Mouse (Mus musculus) limb, embryonic 10.5 days (tissue): ENCODE data around the gene Cemip. TPM values are rescaled to one million over a fixed set of nuclear protein-coding genes. Genes with fewer than 3 reads are reported as not detected.
A peak's percentile ranks its signal among the peaks of the same experiment; 100 is the strongest.

Experiments used
- DNase-seq: peaks from one replicate; pipeline ENCODE4 v3.0.0-alpha.2; 2017; ENCODE audit warnings: low spot score
- H3K27ac ChIP-seq: fragments of 300-500 bp; sonication (generic); 2 replicates; pipeline ENCODE4 v1.5.1; 2016; ENCODE audit warnings: mild to moderate bottlenecking
- H3K27me3 ChIP-seq: fragments of 300-500 bp; sonication (generic); 2 replicates; pipeline ENCODE4 v1.6.1; 2016; ENCODE audit warnings: low read depth, mild to moderate bottlenecking; ENCODE audit not compliant: poor library complexity, severe bottlenecking
- H3K36me3 ChIP-seq: fragments of 300-500 bp; sonication (generic); 2 replicates; pipeline ENCODE4 v1.6.1; 2016; ENCODE audit warnings: mild to moderate bottlenecking, moderate library complexity
- H3K4me1 ChIP-seq: fragments of 300-500 bp; sonication (generic); 2 replicates; pipeline ENCODE4 v1.6.1; 2016
- H3K4me3 ChIP-seq: fragments of 300-500 bp; sonication (generic); 2 replicates; pipeline ENCODE4 v1.5.1; 2016; ENCODE audit warnings: mild to moderate bottlenecking, moderate library complexity
- H3K9me3 ChIP-seq: fragments of 300-500 bp; sonication (generic); replicated peaks from 2 replicates; pipeline ENCODE4 v1.6.1; 2016; ENCODE audit warnings: mild to moderate bottlenecking
- WGBS: fragments of 180-500 bp; shearing (Covaris S2); methylation state at CpG from one replicate; pipeline ENCODE4 v1.1.7; 2016; 5-methylcytosine and 5-hydroxymethylcytosine counted together
- polyA plus RNA-seq: library from polyadenylated mRNA; unstranded; fragments of >200 nt; fragmentation: Nextera tagmentation; extraction: Ambion mirVana; gene quantifications from 2 replicates; pipeline ENCODE4 v1.2.1, GENCODE M21; 2016

The Cemip gene
- polyA plus RNA-seq, 1 experiment from 2014 or later, result not detected

DNA sequence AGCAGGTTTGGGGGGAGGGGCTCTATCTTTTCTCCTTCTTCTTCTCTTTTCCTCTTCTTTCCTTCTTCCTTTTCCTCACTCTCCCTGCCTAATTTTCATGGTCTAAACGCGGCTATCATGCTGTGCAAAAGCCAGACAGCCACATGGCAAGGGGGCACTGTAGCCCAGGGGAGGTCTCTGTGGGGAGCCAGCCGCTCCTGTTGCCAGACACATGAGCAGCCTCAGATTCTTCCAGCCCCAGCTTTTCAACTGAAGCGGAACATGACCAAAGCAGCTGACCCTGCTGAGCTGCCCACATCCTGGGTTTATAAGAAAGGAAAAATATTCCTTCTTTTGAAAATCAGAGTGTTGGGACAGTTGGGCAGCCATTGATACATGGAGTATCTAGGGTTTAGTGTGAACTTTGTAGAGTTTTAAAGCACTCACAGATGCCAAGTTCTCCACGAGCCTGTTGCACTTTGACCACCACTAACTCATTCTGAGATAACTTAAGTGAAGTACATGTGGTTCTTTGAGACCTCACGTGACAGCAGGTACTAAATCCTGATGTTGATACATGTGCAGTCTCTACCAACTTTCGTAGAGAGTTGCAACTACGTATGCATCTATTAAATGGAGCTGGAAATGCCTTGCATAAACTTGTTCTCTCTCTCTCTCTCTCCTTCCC is 46.3 kb downstream of the Cemip start:
- no peaks in the 10 kb centered on the region for H3K9me3 ChIP-seq
- H3K27ac ChIP-seq, result no peak overlapping the region
- no peaks in the 10 kb centered on the region for H3K27me3 ChIP-seq
- no peaks in the 10 kb centered on the region for H3K36me3 ChIP-seq
- 0 out of 2 replicates have a peak, but pooled peaks cover 3% of the 10 kb centered on the region for H3K4me1 ChIP-seq
- WGBS, result 75% methylated on average over 8 of the region's 8 CpGs
- no peak overlapping the region for H3K4me3 ChIP-seq
- no peak for DNase-seq

- WGBS, result 94% methylated on average over 10 of the region's 10 CpGs
These were observed 47.7 kb downstream of the Cemip start for GRCm38 (mm10) chr7:84038642-84039041.

GRCm38 (mm10) chr7:84032831-84033230 is 53.5 kb downstream of the Cemip start:
- H3K4me3 ChIP-seq, result no peak overlapping the region
- 0 out of 2 replicates have a peak overlapping the region, but pooled peaks have one; percentile 19 for H3K27ac ChIP-seq
- DNase-seq, result no peak
- no peaks in the 10 kb centered on the region for H3K9me3 ChIP-seq
- peaks cover 21% of the 10 kb centered on the region for H3K4me1 ChIP-seq
- no peaks in the 10 kb centered on the region for H3K27me3 ChIP-seq
- H3K36me3 ChIP-seq, result no peaks in the 10 kb centered on the region
- 71% methylated on average over 1 of the region's 1 CpGs for WGBS

More at GRCm38 (mm10) chr7:84038642-84039041, 47.7 kb downstream of the Cemip start:
- H3K27ac ChIP-seq, result no peak overlapping the region
- DNase-seq, result no peak
- H3K36me3 ChIP-seq, result no peaks in the 10 kb centered on the region
- H3K4me3 ChIP-seq, result no peak overlapping the region
- H3K9me3 ChIP-seq, result no peaks in the 10 kb centered on the region
- 0 out of 2 replicates have a peak, but pooled peaks cover 3% of the 10 kb centered on the region for H3K4me1 ChIP-seq
- no peaks in the 10 kb centered on the region for H3K27me3 ChIP-seq

- H3K36me3 ChIP-seq, result no peaks in the 10 kb centered on the region
- WGBS, result 56% methylated on average over 3 of the region's 3 CpGs
- peaks cover 21% of the 10 kb centered on the region for H3K4me1 ChIP-seq
- DNase-seq, result no peak
- no peaks in the 10 kb centered on the region for H3K27me3 ChIP-seq
- H3K27ac ChIP-seq, result no peak overlapping the region
- no peaks in the 10 kb centered on the region for H3K9me3 ChIP-seq
- H3K4me3 ChIP-seq, result no peak overlapping the region
These were observed 57.1 kb downstream of the Cemip start for GRCm38 (mm10) chr7:84029120-84029771.

DNA sequence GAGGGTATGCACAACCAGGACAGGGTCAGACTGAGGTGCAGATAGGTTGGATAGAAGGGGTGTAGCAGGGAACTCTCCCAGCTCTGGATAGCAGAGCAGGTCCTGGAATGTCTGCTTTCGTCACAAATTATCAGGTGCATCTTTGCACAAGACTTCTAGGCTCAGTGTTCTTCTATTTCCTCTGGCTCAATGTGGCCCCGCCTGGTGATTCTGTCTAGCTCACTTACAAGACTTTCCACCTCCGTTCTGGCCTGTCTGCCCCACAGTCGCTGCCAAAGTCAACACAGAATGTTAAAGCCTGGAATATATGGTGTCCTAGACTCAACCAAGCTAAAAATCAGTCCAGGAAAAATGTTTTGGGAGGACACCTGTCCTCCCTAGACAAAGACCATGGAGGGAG is 57.9 kb downstream of the Cemip start:
- WGBS, result 83% methylated on average over 4 of the region's 4 CpGs
- no peak for DNase-seq
- Histone ChIP-seq H3K4me3 (no peak overlapping the region), H3K4me1 (peaks cover 21% of the 10 kb centered on the region), H3K27me3 (no peaks in the 10 kb centered on the region), H3K36me3 (no peaks in the 10 kb centered on the region), H3K27ac (no peak overlapping the region), H3K9me3 (no peaks in the 10 kb centered on the region)

- DNase-seq, result no peak
- Histone ChIP-seq H3K4me3 (no peak overlapping the region), H3K27ac (no peak overlapping the region), H3K9me3 (no peaks in the 10 kb centered on the region), H3K36me3 (no peaks in the 10 kb centered on the region), H3K4me1 (peaks cover 15% of the 10 kb centered on the region), H3K27me3 (no peaks in the 10 kb centered on the region)
- WGBS, result 77% methylated on average over 1 of the region's 1 CpGs
These were observed 59.2 kb downstream of the Cemip start for GRCm38 (mm10) chr7:84026950-84027585.

DNA sequence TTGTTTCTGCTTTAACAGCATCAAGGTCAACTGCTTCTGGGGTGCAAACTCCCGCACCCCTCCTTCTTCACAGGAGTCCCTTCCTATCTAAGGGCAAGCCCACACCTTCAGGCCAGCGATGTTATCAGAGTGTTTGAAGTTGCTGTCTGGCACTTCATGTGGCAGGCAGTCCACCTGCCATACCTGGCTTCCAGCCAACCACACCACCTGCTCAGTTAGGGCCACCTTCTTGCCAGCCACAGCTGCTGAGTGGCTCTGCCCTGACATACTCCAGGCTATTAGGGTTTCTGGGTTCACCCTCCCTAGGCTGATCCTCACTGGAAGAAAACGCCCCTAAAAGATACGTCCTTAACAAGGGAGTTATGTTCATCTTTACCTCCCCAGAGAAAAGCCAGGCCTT is 60.2 kb downstream of the Cemip start:
- Histone ChIP-seq H3K9me3 (no peaks in the 10 kb centered on the region), H3K27ac (no peak overlapping the region), H3K36me3 (no peaks in the 10 kb centered on the region), H3K27me3 (no peaks in the 10 kb centered on the region), H3K4me1 (peaks cover 15% of the 10 kb centered on the region), H3K4me3 (no peak overlapping the region)
- WGBS, result 91% methylated on average over 4 of the region's 4 CpGs
- DNase-seq, result no peak

DNA sequence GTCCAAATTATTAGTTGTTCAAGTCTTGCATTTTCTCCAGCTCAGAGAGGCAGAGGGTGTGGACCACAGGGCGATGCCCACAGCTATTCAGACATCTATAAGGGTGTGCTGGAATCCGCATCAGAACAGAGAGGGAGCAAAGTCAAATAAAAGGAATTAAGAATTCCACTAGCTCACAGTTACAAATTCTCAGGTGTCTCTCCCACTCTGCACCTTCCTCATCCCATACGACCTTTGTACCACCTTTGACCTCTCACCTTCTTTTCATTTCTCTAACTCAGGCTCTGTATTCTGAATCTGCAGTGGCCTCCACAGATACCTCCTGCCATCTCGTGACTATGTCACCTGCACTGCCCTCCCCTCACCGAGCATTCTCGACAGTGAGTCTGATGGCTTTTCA is 62.8 kb downstream of the Cemip start:
- 77% methylated on average over 6 of the region's 6 CpGs for WGBS
- H3K27ac ChIP-seq, result no peak overlapping the region
- DNase-seq, result no peak

DNA sequence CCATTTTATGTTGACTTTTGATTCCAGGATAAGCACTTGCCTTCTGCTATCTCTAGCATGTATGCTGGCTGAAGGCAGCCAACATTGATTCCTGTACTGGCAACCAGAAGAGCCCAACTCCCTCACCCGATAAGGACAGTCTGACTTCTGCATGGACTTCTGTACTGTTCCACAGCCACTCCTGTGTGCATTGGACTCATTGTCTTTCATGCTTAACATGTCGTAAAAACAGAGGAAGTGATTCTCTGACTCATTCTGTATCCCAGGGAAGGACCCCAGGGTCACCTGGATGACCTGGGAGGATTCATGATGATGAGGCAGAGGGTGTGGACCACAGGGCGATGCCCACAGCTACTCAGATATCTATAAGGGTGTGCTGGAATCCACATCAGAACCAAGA is 63.8 kb downstream of the Cemip start:
- peaks cover 8% of the 10 kb centered on the region; the same call in 1 of the 2 replicates for H3K4me1 ChIP-seq
- no peak for DNase-seq
- H3K9me3 ChIP-seq, result no peaks in the 10 kb centered on the region
- H3K36me3 ChIP-seq, result no peaks in the 10 kb centered on the region
- H3K4me3 ChIP-seq, result no peak overlapping the region
- WGBS, result 91% methylated on average over 3 of the region's 3 CpGs
- no peaks in the 10 kb centered on the region for H3K27me3 ChIP-seq
- no peak overlapping the region for H3K27ac ChIP-seq

More for the DNA sequence above, 62.8 kb downstream of the Cemip start:
- Histone ChIP-seq H3K4me1 (no peaks in the 10 kb centered on the region), H3K4me3 (no peak overlapping the region), H3K36me3 (no peaks in the 10 kb centered on the region), H3K9me3 (no peaks in the 10 kb centered on the region), H3K27me3 (no peaks in the 10 kb centered on the region)

- Histone ChIP-seq H3K4me3 (no peak overlapping the region), H3K4me1 (peaks cover 13% of the 10 kb centered on the region; the same call in 1 of the 2 replicates), H3K27ac (no peak overlapping the region), H3K9me3 (no peaks in the 10 kb centered on the region), H3K36me3 (no peaks in the 10 kb centered on the region), H3K27me3 (no peaks in the 10 kb centered on the region)
- DNase-seq, result no peak
These were observed 66.9 kb downstream of the Cemip start for GRCm38 (mm10) chr7:84019381-84019780.

DNA sequence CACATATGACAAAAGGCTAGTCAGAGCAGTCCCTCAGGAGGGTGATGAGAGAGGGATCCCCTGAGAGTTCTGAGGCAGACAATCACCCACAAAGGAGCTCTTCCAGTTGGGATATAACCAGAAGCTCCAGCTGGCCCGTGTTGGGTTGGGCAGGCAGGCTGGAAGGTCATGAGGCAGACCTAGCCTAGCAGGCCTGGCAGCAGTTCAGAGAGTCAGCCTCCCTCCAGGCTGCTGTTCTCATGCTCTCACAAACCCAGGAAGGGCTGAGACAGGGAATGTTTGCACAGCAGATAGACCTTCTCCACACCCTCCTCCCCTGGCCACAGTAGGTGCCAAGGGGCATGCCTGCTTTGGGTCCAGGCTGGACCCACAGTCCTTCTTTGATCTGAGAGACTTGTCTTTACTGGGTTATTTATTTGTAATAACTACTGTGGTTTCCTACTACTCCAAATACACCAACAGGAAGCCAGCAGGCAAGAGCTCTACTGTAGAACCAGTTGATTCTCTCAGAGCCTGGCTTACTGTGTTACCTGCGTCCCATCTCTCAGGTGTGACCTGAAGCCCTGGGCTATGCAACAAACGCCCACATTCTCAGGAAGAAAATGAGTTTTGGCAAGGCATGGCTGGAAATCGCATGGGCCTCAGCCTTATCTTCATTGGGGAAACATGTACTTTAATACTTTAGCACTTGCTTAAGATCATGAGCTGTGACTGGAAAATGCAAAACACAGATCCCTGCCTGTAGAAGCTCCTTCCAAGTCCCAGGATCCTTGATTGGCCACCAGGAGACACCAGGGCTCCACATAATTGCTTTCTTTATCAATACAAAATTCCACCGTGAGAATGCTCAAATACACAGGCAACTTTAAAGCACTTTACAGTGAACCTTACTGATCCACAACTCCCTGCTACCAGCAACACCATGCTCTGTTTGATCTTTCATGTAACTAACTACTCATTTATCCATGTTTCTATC is 67.7 kb downstream of the Cemip start:
- no peak for DNase-seq
- no peaks in the 10 kb centered on the region for H3K36me3 ChIP-seq
- WGBS, result 72% methylated on average over 5 of the region's 5 CpGs

GRCm38 (mm10) chr7:84015050-84015449 is 71.3 kb downstream of the Cemip start:
- Histone ChIP-seq H3K27ac (no peak overlapping the region), H3K4me1 (peaks cover 13% of the 10 kb centered on the region; the same call in 1 of the 2 replicates), H3K36me3 (no peaks in the 10 kb centered on the region), H3K27me3 (no peaks in the 10 kb centered on the region), H3K9me3 (no peaks in the 10 kb centered on the region), H3K4me3 (no peak overlapping the region)
- no peak for DNase-seq
- 73% methylated on average over 1 of the region's 1 CpGs for WGBS

More for the DNA sequence above, 67.7 kb downstream of the Cemip start:
- no peak overlapping the region for H3K4me3 ChIP-seq
- no peaks in the 10 kb centered on the region for H3K9me3 ChIP-seq
- H3K27me3 ChIP-seq, result no peaks in the 10 kb centered on the region
- H3K27ac ChIP-seq, result no peak overlapping the region
- peaks cover 13% of the 10 kb centered on the region; the same call in 1 of the 2 replicates for H3K4me1 ChIP-seq
